Comparison of ENCODE assay signal across 14 mouse cellular contexts in the genomic region with DNA sequence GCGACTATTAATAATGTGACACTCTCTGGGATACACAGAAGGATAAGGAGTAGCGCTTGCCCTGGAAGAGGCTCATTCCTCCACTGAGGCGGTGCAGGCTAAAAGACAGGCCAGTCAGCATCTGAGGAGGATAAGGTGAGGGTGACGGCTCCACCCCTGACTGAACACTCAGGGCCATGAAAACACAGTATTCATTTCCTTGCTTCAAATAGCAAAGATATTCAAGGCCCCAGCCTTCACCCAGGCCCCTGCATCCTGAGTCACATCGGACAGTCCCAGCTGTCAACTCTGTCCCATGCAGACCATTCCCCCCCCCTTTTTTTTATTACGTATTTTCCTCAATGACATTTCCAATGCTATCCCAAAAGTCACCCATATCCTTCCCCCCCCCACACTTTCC.
"Had no signal": no experiment of that assay in that cellular context is flagged by ENCODE, and none has a peak within 500 bp of the region (broad histone marks: within the 10 kb centered on the region; RNA-seq: fewer than 3 reads in every experiment).

No protein-coding gene starts in this region.

- DNase-seq: kidney, adult 18-20 months; kidney, postnatal 10 days; kidney, postnatal 4 days; left cerebral cortex, postnatal 4 days; lung, adult 2 months; lung, postnatal 36 days; right cerebral cortex, postnatal 14 days; thymus, adult 18-20 months; thymus, postnatal 14 days had no signal

- H3K4me1 ChIP-seq: liver, embryonic 15.5 days had no signal

- ATAC-seq: lung, postnatal 0 days; midbrain, embryonic 15.5 days had no signal

- H3K36me3 ChIP-seq: limb, embryonic 13.5 days; liver, embryonic 15.5 days; midbrain, embryonic 15.5 days; neural tube, embryonic 12.5 days had no signal

- H3K4me2 ChIP-seq: limb, embryonic 13.5 days; liver, embryonic 15.5 days; midbrain, embryonic 15.5 days; neural tube, embryonic 12.5 days had no signal

- H3K9ac ChIP-seq: limb, embryonic 13.5 days; liver, embryonic 15.5 days; midbrain, embryonic 15.5 days; neural tube, embryonic 12.5 days had no signal

- H3K9me3 ChIP-seq: limb, embryonic 13.5 days; liver, embryonic 15.5 days; midbrain, embryonic 15.5 days; neural tube, embryonic 12.5 days had no signal

- H3K27me3 ChIP-seq: liver, embryonic 15.5 days; midbrain, embryonic 15.5 days; neural tube, embryonic 12.5 days had no signal

- H3K4me3 ChIP-seq: limb, embryonic 13.5 days; liver, embryonic 15.5 days; midbrain, embryonic 15.5 days; neural tube, embryonic 12.5 days had no signal

- H3K27ac ChIP-seq: limb, embryonic 13.5 days; liver, embryonic 15.5 days; midbrain, embryonic 15.5 days; neural tube, embryonic 12.5 days had no signal
